Mouse (Mus musculus) heart, postnatal 10 days (tissue): ENCODE data around the gene Txk. TPM values are rescaled to one million over a fixed set of nuclear protein-coding genes. Genes with fewer than 3 reads are reported as not detected.

ENCODE experiments used
- DNase-seq, 2 experiments: peaks; one replicate each; pipeline ENCODE4 v3.0.0; 2021
- intact Hi-C: fragments of 180-260 bp; cut with DNase I; formaldehyde crosslinking; loops from one replicate; pipeline ENCODE4 v1.15.1; 2025
- total RNA-seq, 2 experiments: library from RNA; stranded (reverse); gene quantifications; 2 replicates each; pipeline ENCODE4 v1.2.3; 2021

Gene Txk
- total RNA-seq, 2 experiments from 2014 or later, result 0.22 to 0.34 TPM

- DNase-seq, result peak; percentile 48 to 59
- intact Hi-C loops, result no loop called here
These were observed 105.1 kb downstream of the Txk start, which contains the start of gene Nipal1 for GRCm38 (mm10) chr5:72647418-72647907. Nipal1 (plus strand) TSS chr5:72647795.

- DNase-seq, result no peak
- intact Hi-C loops, result no loop called here
These were observed 105.6 kb downstream of the Txk start for GRCm38 (mm10) chr5:72646996-72647395.

- intact Hi-C loops, result no loop called here
These were observed 106.4 kb downstream of the Txk start for GRCm38 (mm10) chr5:72646131-72646530.

More at GRCm38 (mm10) chr5:72646131-72646530, 106.4 kb downstream of the Txk start:
- DNase-seq, result no peak

Other genes with a start within 250 kb of the Txk start
- gene Corin, start 248.3 kb downstream of the Txk start, total RNA-seq, result 10 to 100 TPM; 69.0 to 98.5 TPM
- gene Nfxl1, start 193.1 kb downstream of the Txk start, total RNA-seq, result 1 to 10 TPM; 9.4 to 9.7 TPM
- not detected for gene Zar1, start 171.5 kb downstream of the Txk start, total RNA-seq
- gene Gm5868, start 165.2 kb downstream of the Txk start, total RNA-seq, result not detected
- gene Cnga1, start 108.5 kb downstream of the Txk start, total RNA-seq, result not detected
- gene Nipal1, start 105.0 kb downstream of the Txk start, total RNA-seq, result not detected
- 10 to 100 TPM in 1 of 2 experiments, 1 to 10 TPM in 1; 8.0 to 10.8 TPM for gene Tec, start 115.7 kb upstream of the Txk start, total RNA-seq
- 100 to 1,000 TPM; 128 to 131 TPM for gene Slain2, start 161.5 kb upstream of the Txk start, total RNA-seq
- gene Gm10135, start 221.9 kb upstream of the Txk start, total RNA-seq, result not detected